Mouse (Mus musculus): ENCODE measurements around the gene Cldnd1. TPM values are rescaled to one million over a fixed set of nuclear protein-coding genes. Genes with fewer than 3 reads are reported as not detected.

The Cldnd1 gene
- polyA plus RNA-seq (2014; fragmentation: Nextera tagmentation; extraction: Ambion mirVana): 134 and 151 TPM in 2 replicates

DNA sequence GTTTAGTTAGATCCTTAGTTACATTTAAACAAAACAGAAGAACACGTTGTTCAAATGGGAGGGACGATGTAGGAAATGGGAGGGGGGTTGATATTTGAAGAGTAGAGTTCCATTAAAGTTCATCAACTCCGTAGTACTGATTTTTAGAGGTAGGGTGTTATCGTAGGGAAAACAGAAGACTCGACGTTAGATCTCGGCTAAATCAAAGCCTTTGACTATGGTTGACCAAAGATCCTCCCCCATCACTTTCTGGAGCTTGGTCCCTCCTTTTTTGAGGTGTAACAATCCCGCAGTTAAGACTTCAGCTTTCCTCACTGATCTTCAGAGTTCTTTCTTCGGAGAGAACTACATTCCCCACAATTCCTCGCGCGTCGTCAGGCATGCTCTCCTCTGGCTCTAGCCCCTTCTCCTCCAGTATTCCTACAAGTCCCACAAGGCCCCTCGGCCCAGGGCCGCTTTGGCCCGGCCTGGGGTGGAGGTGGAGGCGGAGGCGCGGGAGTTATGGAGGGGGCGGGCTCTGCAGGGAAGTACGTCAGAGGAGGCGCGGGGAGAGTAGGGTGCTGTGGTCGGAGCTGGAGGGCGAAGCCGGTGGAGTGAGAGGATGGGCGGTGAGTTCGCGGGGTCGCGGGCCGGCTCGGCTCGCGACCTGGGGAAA is at the start of gene Cldnd1:
Gene Cldnd1 (plus strand): TSS at position 434 of the 655 bp plus-strand sequence.
- H3K27ac ChIP-seq (replicated peaks; ENCODE audit: low read depth, low read length): peak within 1 kb of the TSS; percentile 86
- ATAC-seq (ENCODE audit: low FRiP score, low TSS enrichment) (peak; percentile 100), DNase-seq (peak; percentile 98)
- WGBS: 2% methylated on average over 35 of the region's 35 CpGs
- H3K9ac ChIP-seq (replicated peaks; ENCODE audit: low read length): peak within 1 kb of the TSS; percentile 80
- peaks cover 6% of the 10 kb centered on the region; the same call in 1 of the 2 replicates for H3K4me1 ChIP-seq (ENCODE audit: control insufficient read depth, insufficient read depth, low read length)
- H3K9me3 ChIP-seq (ENCODE audit: control insufficient read depth, low read length): no peaks in the 10 kb centered on the region
- no peaks in the 10 kb centered on the region for H3K27me3 ChIP-seq (ENCODE audit: control insufficient read depth, insufficient read depth, low read length)
- peak within 1 kb of the TSS; percentile 71 for H3K4me2 ChIP-seq (ENCODE audit: low read length)
- peaks cover 25% of the 10 kb centered on the region for H3K36me3 ChIP-seq (ENCODE audit: control insufficient read depth, insufficient read depth, low read length)
- peak within 1 kb of the TSS; percentile 81 for H3K4me3 ChIP-seq (replicated peaks; ENCODE audit: low read depth, low read length)

DNA sequence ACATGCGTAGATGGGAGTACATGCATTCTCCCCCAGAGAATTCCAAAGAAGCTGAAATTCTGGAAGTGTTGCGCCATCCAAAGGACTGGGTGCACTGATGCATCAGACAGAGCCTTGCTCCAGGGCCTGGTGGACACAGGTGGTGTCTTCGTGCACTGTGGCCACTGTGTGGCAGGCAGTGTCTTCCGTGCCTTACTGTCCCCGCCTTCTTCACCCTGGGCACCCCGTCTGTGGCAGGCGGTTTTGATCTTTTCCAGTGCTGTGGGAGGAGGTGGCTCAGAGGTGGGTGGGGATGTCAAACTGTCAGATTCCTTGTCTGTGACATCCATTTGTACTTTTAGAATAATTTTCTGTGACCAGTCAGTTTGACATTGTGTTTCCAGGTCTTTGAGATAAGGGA is 49.0 kb upstream of the Cldnd1 start:
- no peaks in the 10 kb centered on the region for H3K27me3 ChIP-seq (ENCODE audit: control insufficient read depth, insufficient read depth, low read length)
- ATAC-seq (ENCODE audit: low FRiP score, low TSS enrichment): no peak
- H3K4me2 ChIP-seq (ENCODE audit: low read length): no peak overlapping the region
- H3K4me1 ChIP-seq (ENCODE audit: control insufficient read depth, insufficient read depth, low read length): no peaks in the 10 kb centered on the region
- H3K9ac ChIP-seq (replicated peaks; ENCODE audit: low read length): no peak overlapping the region
- no peak overlapping the region for H3K27ac ChIP-seq (replicated peaks; ENCODE audit: low read depth, low read length)
- no peak for DNase-seq
- WGBS: 81% methylated on average over 7 of the region's 7 CpGs
- H3K4me3 ChIP-seq (replicated peaks; ENCODE audit: low read depth, low read length): no peak overlapping the region
- H3K9me3 ChIP-seq (ENCODE audit: control insufficient read depth, low read length): no peaks in the 10 kb centered on the region
- peaks cover 48% of the 10 kb centered on the region for H3K36me3 ChIP-seq (ENCODE audit: control insufficient read depth, insufficient read depth, low read length)

DNA sequence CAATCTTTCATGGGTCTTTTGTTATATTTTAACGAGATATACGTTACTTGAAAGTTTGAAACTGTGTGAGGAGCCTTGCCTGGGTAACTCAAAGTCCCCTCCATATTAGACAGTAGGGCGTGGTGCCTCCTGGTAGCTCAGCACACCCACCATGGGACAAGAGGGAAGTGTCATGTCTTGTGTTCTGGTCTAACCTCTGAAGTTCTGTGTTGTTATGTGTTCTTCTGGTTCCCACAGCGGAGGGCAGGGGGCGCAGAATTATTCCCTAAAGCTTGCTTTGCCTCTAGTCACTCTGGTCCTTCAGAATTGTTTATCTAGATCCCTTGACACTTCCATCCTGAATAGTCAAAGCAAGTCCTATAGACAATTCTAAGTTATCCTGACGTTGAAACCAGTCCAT is 45.7 kb upstream of the Cldnd1 start:
- no peak overlapping the region for H3K27ac ChIP-seq (replicated peaks; ENCODE audit: low read depth, low read length)

DNA sequence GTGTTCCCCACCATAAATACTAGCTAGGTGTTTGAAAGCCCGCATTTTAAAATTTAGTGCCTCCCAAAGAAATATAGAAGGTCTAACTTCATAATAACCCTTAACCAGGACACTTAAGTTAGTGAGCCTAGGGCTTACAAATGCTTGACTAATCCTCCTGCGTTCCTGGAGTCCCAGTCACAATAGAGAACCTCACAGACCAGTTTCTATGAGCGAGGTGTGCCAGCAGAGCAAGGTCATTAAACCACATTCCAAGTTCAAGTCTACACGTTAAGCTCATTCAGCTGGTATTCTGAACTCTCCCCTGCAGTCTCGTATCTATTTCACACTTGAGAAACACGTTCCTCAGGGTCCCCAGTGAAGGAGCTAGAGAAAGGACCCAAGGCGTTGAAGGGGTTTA is 44.8 kb upstream of the Cldnd1 start:
- Histone ChIP-seq H3K4me3 (replicated peaks; ENCODE audit: low read depth, low read length) (no peak overlapping the region), H3K9me3 (ENCODE audit: control insufficient read depth, low read length) (no peaks in the 10 kb centered on the region), H3K4me2 (ENCODE audit: low read length) (no peak overlapping the region), H3K4me1 (ENCODE audit: control insufficient read depth, insufficient read depth, low read length) (no peaks in the 10 kb centered on the region), H3K27me3 (ENCODE audit: control insufficient read depth, insufficient read depth, low read length) (no peaks in the 10 kb centered on the region), H3K36me3 (ENCODE audit: control insufficient read depth, insufficient read depth, low read length) (peaks cover 19% of the 10 kb centered on the region), H3K27ac (replicated peaks; ENCODE audit: low read depth, low read length) (no peak overlapping the region), H3K9ac (replicated peaks; ENCODE audit: low read length) (no peak overlapping the region)
- WGBS: 82% methylated on average over 7 of the region's 7 CpGs
- no peak for DNase-seq
- no peak for ATAC-seq (ENCODE audit: low FRiP score, low TSS enrichment)

More for the DNA sequence above, 45.7 kb upstream of the Cldnd1 start:
- no peak overlapping the region for H3K9ac ChIP-seq (replicated peaks; ENCODE audit: low read length)
- H3K36me3 ChIP-seq (ENCODE audit: control insufficient read depth, insufficient read depth, low read length): peaks cover 25% of the 10 kb centered on the region
- no peaks in the 10 kb centered on the region for H3K9me3 ChIP-seq (ENCODE audit: control insufficient read depth, low read length)
- no peak for ATAC-seq (ENCODE audit: low FRiP score, low TSS enrichment)
- DNase-seq: no peak
- H3K4me1 ChIP-seq (ENCODE audit: control insufficient read depth, insufficient read depth, low read length): no peaks in the 10 kb centered on the region
- 85% methylated on average over 6 of the region's 6 CpGs for WGBS
- no peak overlapping the region for H3K4me3 ChIP-seq (replicated peaks; ENCODE audit: low read depth, low read length)
- H3K27me3 ChIP-seq (ENCODE audit: control insufficient read depth, insufficient read depth, low read length): no peaks in the 10 kb centered on the region
- H3K4me2 ChIP-seq (ENCODE audit: low read length): no peak overlapping the region

DNA sequence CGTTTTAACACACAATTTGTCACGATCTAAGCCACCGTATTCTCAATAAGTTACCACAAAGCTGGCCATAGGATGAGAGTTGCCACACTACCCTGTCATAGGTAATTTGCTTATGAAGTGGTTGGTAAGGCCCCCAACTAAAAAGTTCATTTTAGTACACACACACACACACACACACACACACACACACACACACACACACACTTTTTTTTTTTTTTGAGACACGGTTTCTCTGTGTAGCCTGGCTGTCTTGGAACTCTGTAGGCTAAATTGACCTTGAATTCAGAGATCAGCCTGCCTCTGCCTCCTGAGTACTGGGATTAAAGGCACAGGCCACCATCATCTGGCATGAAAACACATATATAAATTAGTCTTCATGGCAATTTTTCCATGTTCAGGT is 43.8 kb upstream of the Cldnd1 start:
- no peak for ATAC-seq (ENCODE audit: low FRiP score, low TSS enrichment)
- H3K9ac ChIP-seq (replicated peaks; ENCODE audit: low read length): no peak overlapping the region

DNA sequence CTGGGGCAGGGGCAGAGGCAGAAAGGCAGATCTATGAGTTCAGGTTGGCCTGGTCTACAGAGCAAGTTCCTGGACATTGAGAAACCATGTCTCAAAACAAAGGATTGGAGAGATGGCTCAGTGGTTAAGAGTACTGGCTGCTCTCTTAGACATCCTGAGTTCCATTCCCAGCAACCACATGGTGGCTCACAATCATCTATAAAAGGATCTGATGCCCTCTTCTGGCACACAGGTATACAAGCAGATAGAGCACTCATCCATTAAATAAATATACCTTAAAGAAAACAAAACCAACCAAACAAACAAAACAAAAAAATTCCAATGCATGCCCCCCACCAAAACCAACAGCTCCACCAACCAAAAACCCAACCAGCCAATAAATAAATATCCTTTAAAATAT is 43.2 kb upstream of the Cldnd1 start:
- H3K4me1 ChIP-seq (ENCODE audit: control insufficient read depth, insufficient read depth, low read length): no peaks in the 10 kb centered on the region
- no peak overlapping the region for H3K4me2 ChIP-seq (ENCODE audit: low read length)
- ATAC-seq (ENCODE audit: low FRiP score, low TSS enrichment) (no peak), DNase-seq (no peak)
- H3K9me3 ChIP-seq (ENCODE audit: control insufficient read depth, low read length): no peaks in the 10 kb centered on the region
- peaks cover 12% of the 10 kb centered on the region; the same call in 1 of the 2 replicates for H3K36me3 ChIP-seq (ENCODE audit: control insufficient read depth, insufficient read depth, low read length)
- H3K27ac ChIP-seq (replicated peaks; ENCODE audit: low read depth, low read length): no peak overlapping the region
- no peak overlapping the region for H3K9ac ChIP-seq (replicated peaks; ENCODE audit: low read length)
- no peak overlapping the region for H3K4me3 ChIP-seq (replicated peaks; ENCODE audit: low read depth, low read length)
- no peaks in the 10 kb centered on the region for H3K27me3 ChIP-seq (ENCODE audit: control insufficient read depth, insufficient read depth, low read length)

More for the DNA sequence above, 43.8 kb upstream of the Cldnd1 start:
- no peaks in the 10 kb centered on the region for H3K9me3 ChIP-seq (ENCODE audit: control insufficient read depth, low read length)
- no peaks in the 10 kb centered on the region for H3K27me3 ChIP-seq (ENCODE audit: control insufficient read depth, insufficient read depth, low read length)
- 82% methylated on average over 4 of the region's 4 CpGs for WGBS
- no peak overlapping the region for H3K4me3 ChIP-seq (replicated peaks; ENCODE audit: low read depth, low read length)
- peaks cover 12% of the 10 kb centered on the region; the same call in 1 of the 2 replicates for H3K36me3 ChIP-seq (ENCODE audit: control insufficient read depth, insufficient read depth, low read length)
- H3K4me2 ChIP-seq (ENCODE audit: low read length): no peak overlapping the region
- no peak for DNase-seq
- H3K27ac ChIP-seq (replicated peaks; ENCODE audit: low read depth, low read length): no peak overlapping the region
- no peaks in the 10 kb centered on the region for H3K4me1 ChIP-seq (ENCODE audit: control insufficient read depth, insufficient read depth, low read length)

DNA sequence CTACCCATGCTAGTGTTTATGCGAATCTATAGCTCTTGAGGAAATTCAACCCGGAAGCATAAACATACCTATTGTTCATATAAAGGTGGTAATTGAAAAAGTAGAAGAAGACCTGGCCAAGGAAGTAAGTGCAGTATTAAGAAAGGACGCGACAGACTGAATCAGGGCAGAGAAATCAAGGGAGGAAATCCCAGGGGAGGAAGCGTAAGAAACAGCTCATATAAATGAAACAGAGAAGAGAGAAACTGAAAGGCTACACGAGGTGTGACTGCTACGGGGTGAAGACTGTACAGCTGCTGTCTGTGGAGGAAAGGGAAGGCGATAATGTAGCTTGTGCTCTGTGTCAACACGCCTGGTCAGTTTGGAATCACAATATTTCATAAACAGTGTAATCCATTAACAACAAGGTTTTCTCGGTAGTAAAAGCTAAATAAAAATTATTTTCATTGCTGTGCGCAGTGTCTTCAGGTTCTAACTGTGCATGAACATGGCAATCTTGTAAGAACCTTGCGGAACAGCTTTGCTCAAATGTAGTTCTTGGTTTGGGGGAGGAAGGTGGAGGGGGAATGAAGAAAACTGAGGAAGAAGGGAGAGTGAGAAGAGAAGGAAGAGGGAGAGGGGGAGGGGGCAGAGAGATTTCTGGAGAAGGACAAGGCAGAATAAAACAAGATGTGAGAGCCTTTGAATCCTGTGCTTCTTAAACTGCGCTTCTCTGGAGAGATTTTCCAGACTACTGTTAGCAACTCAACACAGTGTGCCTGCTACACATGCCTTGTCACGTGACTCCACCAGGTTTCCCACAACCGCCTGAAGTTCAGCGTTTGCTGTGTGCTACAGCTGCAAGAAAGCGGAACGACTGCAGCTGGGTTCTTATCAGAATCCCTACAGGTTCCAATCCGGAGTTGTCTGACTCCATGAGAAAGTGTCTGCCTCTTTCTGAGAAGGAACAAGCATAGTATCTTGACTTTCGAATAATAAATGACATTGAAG is 41.9 kb upstream of the Cldnd1 start:
- H3K9me3 ChIP-seq (ENCODE audit: control insufficient read depth, low read length): no peaks in the 10 kb centered on the region
- no peak overlapping the region for H3K9ac ChIP-seq (replicated peaks; ENCODE audit: low read length)
- H3K27me3 ChIP-seq (ENCODE audit: control insufficient read depth, insufficient read depth, low read length): no peaks in the 10 kb centered on the region
- no peak overlapping the region for H3K4me2 ChIP-seq (ENCODE audit: low read length)
- H3K4me1 ChIP-seq (ENCODE audit: control insufficient read depth, insufficient read depth, low read length): no peaks in the 10 kb centered on the region
- 85% methylated on average over 20 of the region's 20 CpGs for WGBS
- ATAC-seq (ENCODE audit: low FRiP score, low TSS enrichment): no peak
- no peak overlapping the region for H3K4me3 ChIP-seq (replicated peaks; ENCODE audit: low read depth, low read length)
- no peak overlapping the region for H3K27ac ChIP-seq (replicated peaks; ENCODE audit: low read depth, low read length)
- H3K36me3 ChIP-seq (ENCODE audit: control insufficient read depth, insufficient read depth, low read length): peaks cover 9% of the 10 kb centered on the region; the same call in 1 of the 2 replicates
- DNase-seq: no peak

- no peak overlapping the region for H3K4me3 ChIP-seq (replicated peaks; ENCODE audit: low read depth, low read length)
- H3K9ac ChIP-seq (replicated peaks; ENCODE audit: low read length): no peak overlapping the region
- no peak for ATAC-seq (ENCODE audit: low FRiP score, low TSS enrichment)
- DNase-seq: no peak
- H3K9me3 ChIP-seq (ENCODE audit: control insufficient read depth, low read length): no peaks in the 10 kb centered on the region
- H3K4me2 ChIP-seq (ENCODE audit: low read length): no peak overlapping the region
- WGBS: 100% methylated on average over 1 of the region's 1 CpGs
- H3K27ac ChIP-seq (replicated peaks; ENCODE audit: low read depth, low read length): no peak overlapping the region
- no peaks in the 10 kb centered on the region for H3K4me1 ChIP-seq (ENCODE audit: control insufficient read depth, insufficient read depth, low read length)
- no peaks in the 10 kb centered on the region for H3K27me3 ChIP-seq (ENCODE audit: control insufficient read depth, insufficient read depth, low read length)
- no peaks in the 10 kb centered on the region for H3K36me3 ChIP-seq (ENCODE audit: control insufficient read depth, insufficient read depth, low read length)
These were observed 39.2 kb upstream of the Cldnd1 start for GRCm38 (mm10) chr16:58688534-58688933.
